Mouse (Mus musculus): ENCODE data around the gene Tmeff1. TPM values are rescaled to one million over a fixed set of nuclear protein-coding genes. Genes with fewer than 3 reads are reported as not detected.

Tmeff1 gene
- 59.5 and 66.1 TPM in 2 replicates for polyA plus RNA-seq (2015; fragmentation: Nextera tagmentation; extraction: Ambion mirVana)

GRCm38 (mm10) chr4:48584421-48585240, at the start of gene Tmeff1:
Gene Tmeff1, plus strand, starts transcription at chr4:48585174.
- Histone ChIP-seq H3K4me2 (peak within 1 kb of the TSS; percentile 92), H3K4me1 (peaks cover 11% of the 10 kb centered on the region), H3K4me3 (peak within 1 kb of the TSS; percentile 79), H3K27me3 (no peaks in the 10 kb centered on the region), H3K36me3 (peaks cover 4% of the 10 kb centered on the region), H3K9me3 (no peaks in the 10 kb centered on the region), H3K27ac (peak within 1 kb of the TSS; percentile 97), H3K9ac (peak within 1 kb of the TSS; percentile 95)
- WGBS: 1% methylated on average over 51 of the region's 64 CpGs
- ATAC-seq (ENCODE audit: insufficient number of reproducible peaks, insufficient read depth, low FRiP score, low TSS enrichment, low read depth): peak; percentile 80

GRCm38 (mm10) chr4:48536275-48536674, 48.7 kb upstream of the Tmeff1 start:
- ATAC-seq (ENCODE audit: insufficient number of reproducible peaks, insufficient read depth, low FRiP score, low TSS enrichment, low read depth): no peak
- peaks cover 2% of the 10 kb centered on the region; the same call in 1 of the 2 replicates for H3K4me1 ChIP-seq
- no peak overlapping the region for H3K4me3 ChIP-seq
- H3K4me2 ChIP-seq: no peak overlapping the region
- H3K9me3 ChIP-seq: no peaks in the 10 kb centered on the region
- WGBS: 85% methylated on average over 5 of the region's 5 CpGs
- no peaks in the 10 kb centered on the region for H3K27me3 ChIP-seq
- H3K9ac ChIP-seq: no peak overlapping the region
- H3K36me3 ChIP-seq: no peaks in the 10 kb centered on the region
- no peak overlapping the region for H3K27ac ChIP-seq

GRCm38 (mm10) chr4:48537024-48537423, 48.0 kb upstream of the Tmeff1 start:
- Histone ChIP-seq H3K4me1 (peaks cover 9% of the 10 kb centered on the region), H3K36me3 (no peaks in the 10 kb centered on the region), H3K4me3 (no peak overlapping the region), H3K4me2 (no peak overlapping the region), H3K27ac (no peak overlapping the region), H3K27me3 (no peaks in the 10 kb centered on the region), H3K9me3 (no peaks in the 10 kb centered on the region), H3K9ac (no peak overlapping the region)
- 88% methylated on average over 5 of the region's 5 CpGs for WGBS
- no peak for ATAC-seq (ENCODE audit: insufficient number of reproducible peaks, insufficient read depth, low FRiP score, low TSS enrichment, low read depth)

- H3K9ac ChIP-seq: no peak overlapping the region
- no peaks in the 10 kb centered on the region for H3K36me3 ChIP-seq
- WGBS: 90% methylated on average over 2 of the region's 2 CpGs
- no peak overlapping the region for H3K27ac ChIP-seq
- H3K9me3 ChIP-seq: no peaks in the 10 kb centered on the region
- H3K4me1 ChIP-seq: peaks cover 24% of the 10 kb centered on the region
- no peak for ATAC-seq (ENCODE audit: insufficient number of reproducible peaks, insufficient read depth, low FRiP score, low TSS enrichment, low read depth)
- no peak overlapping the region for H3K4me3 ChIP-seq
- H3K4me2 ChIP-seq: no peak overlapping the region
- H3K27me3 ChIP-seq: no peaks in the 10 kb centered on the region
Measured at GRCm38 (mm10) chr4:48538581-48538980, 46.4 kb upstream of the Tmeff1 start.

- WGBS: under 1% methylated on average over 49 of the region's 86 CpGs
- H3K36me3 ChIP-seq: no peaks in the 10 kb centered on the region
- no peaks in the 10 kb centered on the region for H3K27me3 ChIP-seq
- peak; percentile 72; the same call in 1 of the 2 replicates for ATAC-seq (ENCODE audit: insufficient number of reproducible peaks, insufficient read depth, low FRiP score, low TSS enrichment, low read depth)
- peak within 1 kb of the TSS; percentile 74 for H3K4me3 ChIP-seq
- H3K27ac ChIP-seq: peak within 1 kb of the TSS; percentile 96
- no peaks in the 10 kb centered on the region for H3K9me3 ChIP-seq
- peaks cover 37% of the 10 kb centered on the region for H3K4me1 ChIP-seq
- peak within 1 kb of the TSS; percentile 98 for H3K9ac ChIP-seq
- H3K4me2 ChIP-seq: peak within 1 kb of the TSS; percentile 78
Measured at GRCm38 (mm10) chr4:48539841-48540575, 45.0 kb upstream of the Tmeff1 start, which contains the start of gene Msantd3. Gene Msantd3, plus strand, starts transcription at chr4:48539935.

- Histone ChIP-seq H3K27ac (peak overlapping the region; percentile 96), H3K36me3 (no peaks in the 10 kb centered on the region), H3K4me3 (peak overlapping the region; percentile 74), H3K27me3 (no peaks in the 10 kb centered on the region), H3K9me3 (no peaks in the 10 kb centered on the region), H3K4me2 (peak overlapping the region; percentile 78), H3K4me1 (peaks cover 43% of the 10 kb centered on the region), H3K9ac (peak overlapping the region; percentile 98)
- peak; percentile 52 for ATAC-seq (ENCODE audit: insufficient number of reproducible peaks, insufficient read depth, low FRiP score, low TSS enrichment, low read depth)
- WGBS: 0% methylated on average over 18 of the region's 50 CpGs
Measured at GRCm38 (mm10) chr4:48540576-48541111, 44.3 kb upstream of the Tmeff1 start.

- no peak for ATAC-seq (ENCODE audit: insufficient number of reproducible peaks, insufficient read depth, low FRiP score, low TSS enrichment, low read depth)
- H3K4me2 ChIP-seq: peak overlapping the region; percentile 78
- H3K4me3 ChIP-seq: peak overlapping the region; percentile 74
- WGBS: 6% methylated on average over 15 of the region's 15 CpGs
- peak overlapping the region; percentile 98 for H3K9ac ChIP-seq
- H3K9me3 ChIP-seq: no peaks in the 10 kb centered on the region
- H3K4me1 ChIP-seq: peaks cover 51% of the 10 kb centered on the region
- peak overlapping the region; percentile 44; the same call in 1 of the 2 replicates for H3K27ac ChIP-seq
- H3K36me3 ChIP-seq: no peaks in the 10 kb centered on the region
- no peaks in the 10 kb centered on the region for H3K27me3 ChIP-seq
Measured at GRCm38 (mm10) chr4:48541526-48542250, 43.3 kb upstream of the Tmeff1 start.

GRCm38 (mm10) chr4:48542351-48542750, 42.6 kb upstream of the Tmeff1 start:
- H3K36me3 ChIP-seq: no peaks in the 10 kb centered on the region
- H3K4me1 ChIP-seq: peaks cover 57% of the 10 kb centered on the region
- peak overlapping the region; percentile 98; the same call in 1 of the 2 replicates for H3K9ac ChIP-seq
- H3K27me3 ChIP-seq: no peaks in the 10 kb centered on the region
- peak overlapping the region; percentile 78 for H3K4me2 ChIP-seq
- WGBS: 42% methylated on average over 5 of the region's 5 CpGs
- ATAC-seq (ENCODE audit: insufficient number of reproducible peaks, insufficient read depth, low FRiP score, low TSS enrichment, low read depth): no peak
- no peak overlapping the region for H3K27ac ChIP-seq
- 0 out of 2 replicates have a peak overlapping the region, but pooled peaks have one; percentile 74 for H3K4me3 ChIP-seq
- no peaks in the 10 kb centered on the region for H3K9me3 ChIP-seq

GRCm38 (mm10) chr4:48543071-48543865, 41.7 kb upstream of the Tmeff1 start:
- Histone ChIP-seq H3K4me3 (no peak overlapping the region), H3K9me3 (no peaks in the 10 kb centered on the region), H3K9ac (no peak overlapping the region), H3K36me3 (no peaks in the 10 kb centered on the region), H3K27ac (no peak overlapping the region), H3K4me1 (peaks cover 66% of the 10 kb centered on the region), H3K27me3 (no peaks in the 10 kb centered on the region), H3K4me2 (no peak overlapping the region)
- 58% methylated on average over 6 of the region's 6 CpGs for WGBS
- no peak for ATAC-seq (ENCODE audit: insufficient number of reproducible peaks, insufficient read depth, low FRiP score, low TSS enrichment, low read depth)

GRCm38 (mm10) chr4:48544141-48544540, 40.8 kb upstream of the Tmeff1 start:
- Histone ChIP-seq H3K27ac (no peak overlapping the region), H3K36me3 (no peaks in the 10 kb centered on the region), H3K9ac (no peak overlapping the region), H3K4me1 (peaks cover 75% of the 10 kb centered on the region), H3K4me2 (no peak overlapping the region), H3K9me3 (no peaks in the 10 kb centered on the region), H3K27me3 (no peaks in the 10 kb centered on the region), H3K4me3 (no peak overlapping the region)
- no peak for ATAC-seq (ENCODE audit: insufficient number of reproducible peaks, insufficient read depth, low FRiP score, low TSS enrichment, low read depth)
- WGBS: 61% methylated on average over 8 of the region's 8 CpGs
